Mouse (Mus musculus) heart, postnatal 25 days (tissue): ENCODE measurements around the gene Acox1. TPM values are rescaled to one million over a fixed set of nuclear protein-coding genes. Genes with fewer than 3 reads are reported as not detected.

Experiments used
- DNase-seq: peaks from one replicate; pipeline ENCODE4 v3.0.0; 2022; ENCODE audit warnings: low spot score
- intact Hi-C: fragments of 180-260 bp; cut with DNase I; formaldehyde crosslinking; loops from one replicate; pipeline ENCODE4 v1.15.1; 2025
- total RNA-seq, 2 experiments: library from RNA; stranded (reverse); gene quantifications; 2 replicates each; pipeline ENCODE4 v1.2.3; 2021

Gene Acox1
- total RNA-seq, 2 experiments from 2014 or later, result 123 to 137 TPM

DNA sequence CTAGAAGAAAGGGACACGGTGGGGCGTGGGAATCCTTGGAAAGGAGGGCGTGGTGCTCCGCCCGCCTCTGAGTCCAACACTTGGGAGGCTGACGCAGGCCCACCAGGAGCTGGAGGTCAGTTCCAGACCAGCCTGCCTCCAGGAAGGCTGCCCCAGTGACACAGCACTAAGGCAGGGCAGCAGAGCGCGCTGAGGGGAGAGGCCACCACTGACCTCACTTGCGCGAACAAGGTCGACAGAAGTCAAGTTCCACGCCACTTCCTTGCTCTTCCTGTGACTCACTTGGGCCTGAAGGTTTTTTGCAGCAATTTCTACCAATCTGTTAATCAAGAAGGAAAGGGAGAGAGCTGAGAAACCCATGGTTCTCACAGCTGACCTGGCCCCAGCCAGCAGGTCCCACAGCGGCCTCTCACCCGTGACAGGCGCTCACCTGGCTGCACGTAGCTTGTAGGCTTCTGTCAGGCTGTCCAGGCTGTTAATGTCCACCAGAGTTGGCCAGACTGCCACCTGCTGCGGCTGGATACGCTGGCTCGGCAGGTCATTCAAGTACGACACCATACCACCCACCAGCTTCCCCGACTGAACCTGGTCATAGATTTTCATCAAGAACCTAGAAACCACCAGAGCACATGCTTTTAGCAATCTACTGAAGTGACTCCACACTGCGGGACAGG lies 23.9 kb downstream of the Acox1 start:
- intact Hi-C loops, result no loop called here
- DNase-seq, result no peak

DNA sequence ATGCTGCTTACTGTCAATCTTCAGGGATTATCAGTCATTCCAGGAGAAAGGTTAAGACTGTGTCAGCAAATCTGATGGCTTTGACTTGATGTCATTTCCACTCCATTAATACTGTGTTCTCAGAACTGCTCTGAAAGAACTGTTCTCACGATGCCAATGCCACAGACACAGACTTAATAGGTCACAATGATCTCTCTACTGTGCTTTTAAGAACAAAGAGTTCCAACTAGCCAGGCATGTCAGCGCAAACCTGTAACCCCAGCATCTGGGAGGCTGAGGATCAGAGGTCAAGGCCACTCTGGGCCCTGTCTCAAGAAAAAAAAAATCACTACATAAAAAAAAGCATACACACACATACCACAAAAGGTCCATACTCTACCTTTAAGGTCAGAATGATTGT lies 26.9 kb downstream of the Acox1 start:
- no peak for DNase-seq
- intact Hi-C loops, result no loop called here

DNA sequence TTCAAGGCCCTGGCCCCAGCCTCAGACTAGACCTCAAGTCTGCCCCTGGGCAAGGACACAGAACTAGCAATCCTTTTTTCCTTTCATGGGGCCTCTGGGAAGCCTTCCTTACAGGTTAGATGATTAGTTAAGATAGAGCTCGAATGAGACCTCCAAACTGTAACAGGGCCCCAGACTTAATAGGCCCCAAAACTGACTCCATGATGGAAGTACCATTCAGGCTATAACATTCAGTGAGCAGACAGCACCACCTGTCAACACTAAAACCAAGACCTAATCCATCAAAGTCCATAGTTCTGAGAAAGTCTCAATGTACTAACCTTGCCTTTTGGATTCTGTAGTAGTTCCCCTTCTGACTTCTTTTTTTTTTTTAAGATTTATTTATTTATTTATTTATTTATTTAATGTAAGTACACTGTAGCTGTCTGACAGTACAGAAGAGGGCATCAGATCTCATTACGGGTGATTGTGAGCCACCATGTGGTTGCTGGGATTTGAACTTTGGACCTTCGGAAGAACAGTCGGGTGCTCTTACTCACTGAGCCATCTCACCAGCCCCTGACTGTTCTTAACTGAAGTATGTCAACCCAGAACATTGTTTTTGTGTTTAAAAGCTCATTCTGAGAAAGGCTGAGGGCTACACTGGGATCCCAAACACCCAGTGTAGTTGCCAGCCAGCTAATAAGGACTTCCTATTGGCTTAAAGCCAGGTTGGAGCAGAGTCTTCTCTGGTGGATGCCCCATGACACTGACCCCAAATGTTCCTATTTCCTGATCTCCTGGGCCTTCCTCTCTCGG lies 28.6 kb downstream of the Acox1 start:
- DNase-seq, result no peak
- intact Hi-C loops, result no loop called here

DNA sequence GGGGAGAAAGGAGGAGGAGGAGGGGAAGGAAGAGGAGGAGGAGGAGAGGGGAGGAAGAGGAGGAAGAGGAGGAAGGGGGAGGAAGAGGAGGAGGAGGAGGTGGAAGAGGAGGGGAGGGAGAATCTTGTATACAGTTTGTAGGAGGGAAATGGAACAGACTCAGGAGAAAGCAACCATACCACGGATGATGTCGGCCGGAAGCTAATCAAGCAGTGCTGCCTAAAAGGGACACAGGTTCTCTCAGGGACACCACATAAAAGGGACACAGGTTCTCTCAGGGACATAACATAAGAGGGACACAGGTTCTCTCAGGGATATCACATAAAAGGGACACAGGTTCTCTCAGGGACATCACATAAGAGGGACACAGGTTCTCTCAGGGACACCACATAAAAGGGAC lies 29.6 kb downstream of the Acox1 start:
- no peak for DNase-seq
- intact Hi-C loops, result no loop called here

DNA sequence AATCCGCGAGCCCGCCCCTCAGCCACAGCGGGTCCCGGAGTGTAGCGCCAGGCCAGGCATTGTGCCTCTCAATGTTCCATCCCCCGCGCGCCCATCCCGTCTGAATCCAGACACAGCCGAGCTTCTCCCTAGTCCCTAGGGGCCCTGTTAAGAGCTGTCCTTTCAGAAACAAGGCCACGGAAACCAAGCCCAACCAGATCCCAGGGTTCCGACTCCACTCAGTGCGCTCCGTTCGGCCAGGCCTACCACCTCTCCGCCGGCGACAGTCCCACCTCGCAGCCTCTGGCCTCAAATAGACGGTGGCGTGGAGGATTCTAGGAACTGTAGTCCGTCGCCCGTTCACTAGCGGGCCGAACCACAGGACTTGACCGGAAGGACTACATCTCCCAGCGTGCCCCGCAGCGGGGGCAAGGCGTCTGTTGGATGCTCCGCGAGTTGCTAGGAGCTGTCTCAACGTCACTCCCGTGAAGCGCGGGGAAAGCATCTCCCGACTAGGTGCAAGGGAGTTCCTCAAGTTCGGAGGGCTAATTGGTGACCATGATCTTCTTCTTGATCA lies 30.9 kb downstream of the Acox1 start, which contains the start of gene Fbf1:
Fbf1 (minus strand) TSS at position 283 of the 556 bp plus-strand sequence.
- peak; percentile 92 for DNase-seq
- intact Hi-C loops, result loop anchor here (2.0 kb wide), 1 partner anchor 51 kb away; no protein-coding TSS in a partner anchor

DNA sequence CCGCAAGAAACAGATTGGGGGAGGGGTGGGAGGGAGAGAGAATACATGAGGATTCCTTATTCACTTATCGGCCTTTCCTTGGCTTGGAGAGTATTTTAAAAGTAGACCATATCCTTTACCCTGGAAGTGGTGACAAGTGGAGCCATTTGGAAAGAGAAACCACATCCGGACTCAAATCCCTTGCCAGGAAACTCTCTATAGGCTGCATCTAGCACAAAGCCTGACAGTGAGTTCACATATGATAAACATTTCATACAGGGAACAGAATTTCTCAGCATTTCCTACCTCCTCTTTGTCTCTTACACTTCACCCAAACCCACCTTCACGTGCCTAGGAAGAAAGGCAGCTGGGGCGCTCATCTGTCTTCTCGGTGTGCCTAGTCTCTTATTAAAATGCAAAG lies 31.6 kb downstream of the Acox1 start:
- intact Hi-C loops, result loop anchor here (2.0 kb wide), 1 partner anchor 52 kb away; no protein-coding TSS in a partner anchor
- no peak for DNase-seq

DNA sequence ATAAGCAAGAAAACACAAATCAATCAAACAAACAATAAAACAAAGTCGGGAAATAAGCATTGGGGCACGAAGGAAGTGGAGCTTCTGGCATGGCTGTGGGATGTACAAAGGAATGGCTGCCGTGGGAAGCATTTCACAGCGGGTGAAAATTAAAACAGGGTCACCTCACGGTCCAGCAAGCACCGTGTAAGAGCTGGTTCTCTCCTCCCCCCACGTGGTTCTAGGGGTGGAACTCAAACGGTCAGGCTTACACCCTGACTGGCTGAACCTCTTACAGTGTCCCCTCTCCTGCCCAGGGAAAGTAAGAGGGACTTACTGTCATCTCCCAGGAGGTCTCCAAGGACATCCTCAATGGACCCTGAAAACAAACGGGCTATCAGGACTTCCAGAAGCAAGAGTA lies 35.8 kb downstream of the Acox1 start:
- no peak for DNase-seq
- intact Hi-C loops, result no loop called here

DNA sequence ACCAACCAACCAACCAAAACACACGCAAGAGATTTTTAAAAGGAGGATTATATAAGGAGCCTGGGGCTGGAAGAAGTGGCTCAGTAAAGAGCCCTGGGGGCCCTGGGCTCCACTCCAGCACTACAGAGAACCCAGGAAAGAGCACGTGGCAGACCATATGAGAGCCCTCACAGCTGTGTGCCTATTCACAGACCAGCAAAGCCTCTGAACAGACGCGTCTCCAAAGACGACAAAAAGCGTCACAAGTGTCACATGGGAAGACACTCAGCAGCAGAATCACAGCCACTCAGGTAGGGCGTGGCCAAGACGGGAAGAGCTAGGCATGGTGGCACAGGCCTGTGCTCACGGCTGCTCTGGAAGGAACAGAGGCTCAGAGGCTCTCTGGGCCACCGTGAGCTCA lies 36.7 kb downstream of the Acox1 start:
- intact Hi-C loops, result no loop called here
- no peak for DNase-seq

DNA sequence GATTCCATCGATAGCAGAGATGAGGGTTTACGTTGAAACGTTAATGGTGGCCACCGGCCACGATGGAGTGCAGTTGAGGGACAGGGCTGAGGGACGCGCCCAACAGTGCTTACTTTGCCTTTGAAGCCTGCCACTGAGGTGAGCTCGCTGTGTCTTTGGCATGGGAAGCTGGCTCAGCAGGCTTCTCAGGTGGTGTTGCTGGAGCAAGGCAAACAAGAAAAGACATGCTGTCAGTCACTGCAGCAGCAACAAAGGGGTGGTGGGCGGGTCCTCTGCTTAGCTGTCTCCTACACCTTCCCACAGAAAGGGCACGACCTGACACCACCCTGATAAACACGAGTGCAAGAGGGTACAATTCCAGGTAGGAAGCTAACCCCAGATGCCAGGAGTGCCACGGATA lies 37.5 kb downstream of the Acox1 start:
- intact Hi-C loops, result no loop called here
- DNase-seq, result no peak

DNA sequence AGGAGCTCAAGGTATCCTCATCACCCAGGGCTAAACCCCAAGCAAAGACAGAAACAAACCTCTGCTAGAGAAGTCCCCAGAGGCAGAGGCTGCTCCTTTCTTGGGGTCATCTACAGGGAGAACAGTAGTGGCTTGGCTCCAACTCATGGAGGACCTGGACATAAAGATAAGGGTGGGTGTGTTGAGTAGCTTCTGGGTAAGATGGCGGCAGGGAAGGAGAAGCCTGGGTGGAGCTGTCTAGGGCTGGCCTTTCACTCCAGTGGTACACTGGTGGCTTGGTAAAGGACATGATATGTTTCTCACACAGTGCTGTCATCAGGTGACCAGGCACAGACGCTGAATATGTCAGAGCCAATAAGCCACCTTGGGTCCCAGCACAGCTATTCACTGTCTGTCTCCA lies 47.9 kb downstream of the Acox1 start:
- intact Hi-C loops, result no loop called here
- no peak for DNase-seq

DNA sequence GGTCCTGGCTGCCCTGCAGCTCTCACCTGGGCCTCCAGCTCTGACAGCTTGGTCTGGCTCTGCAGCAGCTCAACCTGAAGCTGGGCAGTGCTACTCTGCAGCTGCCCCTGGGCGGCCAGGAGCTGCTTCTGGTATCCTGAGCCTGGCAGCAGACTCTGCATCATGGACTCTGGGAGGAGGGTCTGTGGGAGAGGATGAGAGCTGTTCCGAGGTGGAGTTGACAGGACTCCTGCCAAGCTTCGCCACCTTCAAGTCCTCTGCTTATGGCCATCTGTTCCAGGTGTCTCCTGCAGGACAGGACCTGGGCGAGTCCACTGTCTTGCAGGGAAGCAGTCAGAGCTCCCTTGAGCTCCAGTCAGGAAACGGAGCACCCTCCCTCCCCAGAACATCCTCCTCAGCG lies 49.5 kb downstream of the Acox1 start:
- no peak for DNase-seq
- intact Hi-C loops, result loop anchor here (10.0 kb wide), 1 partner anchor 315 kb away; the partner anchor contains the start of gene Qrich2

DNA sequence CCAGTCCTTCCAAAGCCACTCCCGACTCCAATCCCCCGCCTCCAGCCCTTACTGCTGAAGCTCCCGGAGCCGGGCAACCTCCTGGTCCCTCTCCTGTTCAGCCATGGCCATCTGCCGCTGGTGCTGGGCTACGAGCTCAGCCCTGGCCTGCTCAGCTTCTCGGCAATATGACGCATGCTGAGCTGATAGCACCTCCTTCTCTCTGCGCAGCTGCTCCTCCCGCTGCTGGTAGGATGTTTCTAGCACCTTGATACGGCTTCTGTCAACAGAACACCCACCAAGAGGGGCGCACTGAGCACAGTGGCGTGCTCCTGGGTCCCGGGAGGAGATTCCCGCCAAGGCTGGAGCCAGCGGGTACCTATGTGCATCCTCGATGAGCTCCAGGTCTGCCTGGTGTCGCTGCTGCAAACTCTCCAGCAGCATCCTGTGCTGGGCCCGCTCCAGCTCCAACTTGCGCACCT lies 50.1 kb downstream of the Acox1 start:
- no peak for DNase-seq
- intact Hi-C loops, result loop anchor here (10.0 kb wide), 1 partner anchor 316 kb away; the partner anchor contains the start of gene Qrich2

DNA sequence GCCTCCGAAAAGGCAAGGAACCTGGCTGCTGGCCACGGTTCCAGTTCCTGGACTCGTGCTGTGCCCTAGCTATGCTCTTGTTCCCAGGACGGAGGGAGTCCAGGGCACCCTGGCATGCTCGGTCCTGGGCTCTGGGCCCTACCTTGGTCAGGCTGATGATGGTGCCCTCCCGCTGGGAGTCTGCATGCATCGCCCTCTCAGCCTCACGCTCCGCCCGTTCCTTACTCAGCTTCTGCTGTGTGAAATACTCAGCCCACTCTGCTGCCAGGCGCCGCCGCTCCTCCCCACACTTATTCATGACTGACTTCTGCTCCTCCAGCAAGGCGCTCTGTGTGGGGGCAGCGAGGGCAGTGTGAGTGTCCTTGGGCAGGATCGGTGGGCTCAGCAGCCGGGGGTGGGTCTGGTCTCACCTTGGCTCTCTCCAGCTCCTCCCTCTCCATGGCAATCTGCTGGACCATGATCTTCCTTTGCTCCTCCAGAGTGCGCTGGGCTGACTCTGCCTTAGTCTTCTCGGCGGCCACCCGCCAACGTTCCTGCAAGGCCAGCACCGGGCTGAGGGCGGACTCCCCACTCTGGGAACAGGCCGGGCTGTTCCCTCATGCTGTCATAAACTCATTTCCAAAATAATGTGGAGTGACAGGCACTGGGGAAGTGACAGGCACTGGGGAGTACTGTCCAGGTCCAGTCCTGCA lies 52.4 kb downstream of the Acox1 start:
- no peak for DNase-seq
- intact Hi-C loops, result loop anchor here (10.0 kb wide), 1 partner anchor 318 kb away; the partner anchor contains the start of gene Qrich2

DNA sequence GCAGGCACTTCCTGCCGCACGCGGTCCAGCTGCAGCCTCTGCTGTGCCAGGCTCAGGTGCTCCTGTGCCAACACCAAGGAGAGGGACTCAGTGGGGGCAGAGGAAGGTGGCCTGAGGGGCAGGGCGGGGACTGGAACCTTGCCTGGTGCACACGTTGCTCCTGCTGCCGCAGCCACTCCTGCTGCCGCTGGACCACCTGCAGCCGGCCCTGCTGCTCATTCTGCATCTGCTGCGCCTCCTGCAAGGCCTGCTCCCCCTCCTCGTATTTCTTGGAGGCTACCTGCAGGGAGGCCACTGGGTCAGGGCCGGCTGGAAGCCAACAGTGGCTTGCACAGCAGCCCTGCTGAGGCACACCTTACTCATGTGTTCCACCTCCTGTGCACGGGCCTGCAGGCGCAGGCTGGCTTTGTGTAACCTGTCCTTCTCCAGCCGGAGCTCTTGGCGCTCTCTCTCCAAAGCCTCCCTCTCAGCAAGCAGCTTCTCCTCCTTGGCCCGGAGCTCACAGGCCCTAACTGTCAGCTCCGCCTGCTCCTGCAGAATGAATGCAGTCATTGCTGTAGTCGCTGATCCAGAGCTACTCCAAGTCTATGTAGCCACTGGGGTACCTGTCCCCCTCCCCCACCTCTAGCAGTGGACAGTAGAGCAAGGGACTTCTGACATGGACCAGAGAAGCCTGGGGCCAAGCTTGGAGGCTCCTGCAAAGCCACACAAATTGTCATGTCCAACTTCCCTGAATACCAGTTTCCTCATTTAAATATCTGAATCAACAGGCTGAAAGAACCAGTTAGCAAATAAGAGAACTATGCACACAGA lies 53.2 kb downstream of the Acox1 start:
- DNase-seq, result no peak
- intact Hi-C loops, result loop anchor here (10.0 kb wide), 1 partner anchor 319 kb away; the partner anchor contains the start of gene Qrich2

DNA sequence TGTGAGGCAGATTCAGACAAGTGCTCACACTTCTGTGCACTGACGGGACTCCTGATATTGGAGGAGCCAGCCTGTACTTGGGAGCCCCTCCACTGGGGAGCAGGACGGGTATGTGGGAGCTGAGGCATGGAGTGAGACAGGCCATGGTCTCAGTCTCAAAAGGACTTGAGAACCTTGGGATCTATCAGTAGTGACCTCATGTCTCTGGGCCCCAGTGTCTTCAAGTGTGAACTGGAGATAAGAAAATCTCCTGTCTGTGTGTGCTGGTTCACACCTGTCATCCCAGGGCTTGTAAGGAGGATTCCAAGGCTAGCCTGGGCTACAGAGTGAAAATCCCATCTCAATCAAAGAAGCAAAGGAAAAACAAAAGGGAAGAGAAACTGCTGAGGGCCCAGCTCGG lies 55.4 kb downstream of the Acox1 start:
- intact Hi-C loops, result loop anchor here (2.0 to 10.0 kb wide), 2 partner anchors 21 to 321 kb away; partner anchors contain the start of gene Qrich2

DNA sequence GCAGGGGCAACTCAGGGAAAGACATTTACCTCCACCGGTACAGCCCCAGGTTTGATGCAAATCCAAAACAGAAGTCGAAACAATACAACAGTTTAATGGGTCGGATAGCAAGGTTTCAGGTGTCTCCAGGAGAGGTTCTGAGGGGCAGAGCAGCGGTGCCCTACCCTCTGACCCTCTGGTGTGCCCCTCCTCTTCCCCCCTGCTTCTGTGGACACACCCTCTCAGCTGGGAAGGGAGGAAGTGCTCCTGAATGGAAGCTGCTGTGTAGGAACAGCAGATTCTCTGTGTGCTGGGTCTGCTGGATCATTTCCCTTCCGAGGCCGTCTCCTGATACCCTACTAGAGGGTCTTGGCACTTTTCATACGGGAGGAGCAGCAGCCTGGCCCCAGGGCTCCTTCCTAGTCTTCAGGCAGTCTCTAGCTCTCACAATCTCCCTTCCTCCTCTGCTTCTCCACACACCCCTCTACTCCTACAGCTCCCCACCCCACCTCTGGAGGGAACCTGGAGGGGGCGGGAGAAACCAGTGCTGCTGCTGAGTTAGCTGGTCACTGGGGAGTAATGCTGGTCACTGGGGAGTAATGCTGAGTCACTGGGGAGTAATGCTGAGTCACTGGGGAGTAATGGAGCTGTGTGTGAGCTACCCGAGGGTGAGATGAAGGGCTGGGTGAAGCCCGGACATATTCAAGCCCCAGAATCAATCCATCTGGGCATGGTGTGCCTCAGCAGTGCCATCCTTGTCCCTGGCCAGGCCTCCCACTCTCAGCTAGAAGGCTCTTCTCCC lies 56.4 kb downstream of the Acox1 start:
- intact Hi-C loops, result loop anchor here (2.0 to 10.0 kb wide), 2 partner anchors 22 to 322 kb away; partner anchors contain the start of gene Qrich2

More for the DNA sequence above, 55.4 kb downstream of the Acox1 start:
- DNase-seq, result no peak

DNA sequence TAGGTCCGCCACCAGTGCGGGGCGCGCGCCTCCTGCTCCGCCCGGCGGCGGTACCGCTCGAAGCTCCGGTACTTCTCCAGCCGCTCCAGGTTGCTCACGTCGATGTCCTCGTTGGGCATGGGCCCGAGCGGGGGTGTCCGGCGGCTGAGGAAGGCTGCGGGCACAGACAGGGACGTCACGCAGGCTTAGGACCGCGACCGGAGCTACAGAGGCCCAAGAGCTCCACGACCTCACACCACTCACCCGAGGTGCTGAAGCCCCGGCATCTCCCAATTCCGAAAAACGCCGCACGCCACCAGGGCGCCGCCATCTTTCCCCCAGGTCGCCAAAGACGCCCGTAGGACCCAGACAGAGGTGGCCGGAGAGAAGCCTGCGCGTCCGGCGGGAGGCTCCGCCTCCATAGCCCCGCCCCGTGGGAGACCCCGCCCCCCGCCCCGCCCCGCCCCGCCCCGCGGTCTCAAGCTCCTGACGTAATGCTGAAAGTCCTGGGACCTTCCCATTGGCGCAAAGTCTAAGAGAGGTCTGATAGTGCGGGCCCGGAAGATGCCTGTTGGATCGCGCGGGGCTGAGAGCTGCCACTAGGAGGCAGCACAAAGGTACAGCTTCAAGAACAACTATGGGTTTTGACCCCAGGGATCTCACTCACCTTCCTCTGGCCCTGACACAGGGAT lies 60.2 kb downstream of the Acox1 start, which contains the start of gene Mrpl38:
Mrpl38 (minus strand) TSS at position 401 of the 671 bp plus-strand sequence.
- intact Hi-C loops, result loop anchor here (2.0 kb wide), 1 partner anchor 80 kb away; no protein-coding TSS in a partner anchor
- peak; percentile 80 for DNase-seq

More for the DNA sequence above, 56.4 kb downstream of the Acox1 start:
- no peak for DNase-seq
